Comparison of ENCODE assay signal across 10 mouse cellular contexts in genomic region chr5:131573296-131574177, GRCm38 (mm10).
A peak's percentile ranks its signal among the peaks of the same experiment; 100 is the strongest.
DNase-seq lines count a peak whose midpoint lies in the region; ATAC-seq lines count a peak whose summit lies in the region.
"Had no signal": no experiment of that assay in that cellular context is flagged by ENCODE, and none has a peak within 500 bp of the region (broad histone marks: within the 10 kb centered on the region; RNA-seq: fewer than 3 reads in every experiment).

No protein-coding gene starts in this region.

- 74% methylated on average over 18 of the region's 18 CpGs for WGBS in kidney, embryonic 14.5 days
- WGBS in forebrain, embryonic 13.5 days: 64% methylated on average over 18 of the region's 18 CpGs
- WGBS in intestine, embryonic 15.5 days: 71% methylated on average over 18 of the region's 18 CpGs
- 74% methylated on average over 18 of the region's 18 CpGs for WGBS in neural tube, embryonic 15.5 days

- no peaks in the 10 kb centered on the region for H3K27me3 ChIP-seq in kidney, embryonic 14.5 days (ENCODE audit: control insufficient read depth, insufficient read depth, low read length)
- no peaks in the 10 kb centered on the region for H3K27me3 ChIP-seq in forebrain, embryonic 13.5 days
- H3K27me3 ChIP-seq in intestine, embryonic 15.5 days (replicated peaks): no peaks in the 10 kb centered on the region
- peaks cover 8% of the 10 kb centered on the region; the same call in 1 of the 2 replicates for H3K27me3 ChIP-seq in neural tube, embryonic 15.5 days (replicated peaks)
- H3K27me3 ChIP-seq: embryonic facial prominence, embryonic 12.5 days had no signal

- H3K4me1 ChIP-seq in kidney, embryonic 14.5 days (ENCODE audit: control insufficient read depth, insufficient read depth, low read length): no peaks in the 10 kb centered on the region
- H3K4me1 ChIP-seq in forebrain, embryonic 13.5 days: peaks cover 35% of the 10 kb centered on the region
- H3K4me1 ChIP-seq in intestine, embryonic 15.5 days (replicated peaks): peaks cover 5% of the 10 kb centered on the region; the same call in 1 of the 2 replicates
- H3K4me1 ChIP-seq in neural tube, embryonic 15.5 days: peaks cover 44% of the 10 kb centered on the region

- no peak overlapping the region for H3K27ac ChIP-seq in kidney, embryonic 14.5 days (ENCODE audit: low read depth, low read length)
- peak overlapping the region; percentile 60 for H3K27ac ChIP-seq in forebrain, embryonic 13.5 days
- H3K27ac ChIP-seq in intestine, embryonic 15.5 days: no peak overlapping the region
- H3K27ac ChIP-seq in neural tube, embryonic 15.5 days (replicated peaks): no peak overlapping the region
- H3K27ac ChIP-seq: embryonic facial prominence, embryonic 12.5 days had no signal

- H3K9me3 ChIP-seq in kidney, embryonic 14.5 days (ENCODE audit: control insufficient read depth, low read length): no peaks in the 10 kb centered on the region
- H3K9me3 ChIP-seq in forebrain, embryonic 13.5 days (replicated peaks): no peaks in the 10 kb centered on the region
- H3K9me3 ChIP-seq in intestine, embryonic 15.5 days: no peaks in the 10 kb centered on the region
- no peaks in the 10 kb centered on the region for H3K9me3 ChIP-seq in neural tube, embryonic 15.5 days (replicated peaks)
- H3K9me3 ChIP-seq: embryonic facial prominence, embryonic 12.5 days had no signal

- no peak overlapping the region for H3K4me3 ChIP-seq in kidney, embryonic 14.5 days (ENCODE audit: low read length)
- H3K4me3 ChIP-seq in forebrain, embryonic 13.5 days: no peak overlapping the region
- no peak overlapping the region for H3K4me3 ChIP-seq in intestine, embryonic 15.5 days (replicated peaks)
- no peak overlapping the region for H3K4me3 ChIP-seq in neural tube, embryonic 15.5 days (replicated peaks)
- H3K4me3 ChIP-seq: embryonic facial prominence, embryonic 12.5 days had no signal

- ATAC-seq in kidney, embryonic 14.5 days (ENCODE audit: low FRiP score, low TSS enrichment): peak; percentile 50; the same call in 1 of the 2 replicates
- peak; percentile 43; the same call in 1 of the 2 replicates for ATAC-seq in forebrain, embryonic 13.5 days
- ATAC-seq in intestine, embryonic 15.5 days: peak; percentile 91
- 0 out of 2 replicates have a peak, but pooled peaks have one; percentile 41 for ATAC-seq in neural tube, embryonic 15.5 days (ENCODE audit: low FRiP score)

- H3K4me2 ChIP-seq in kidney, embryonic 14.5 days (replicated peaks; ENCODE audit: low read depth, low read length): no peak overlapping the region
- H3K4me2 ChIP-seq in forebrain, embryonic 13.5 days: no peak overlapping the region
- no peak overlapping the region for H3K4me2 ChIP-seq in intestine, embryonic 15.5 days (replicated peaks)
- H3K4me2 ChIP-seq in neural tube, embryonic 15.5 days: no peak overlapping the region
- H3K4me2 ChIP-seq: embryonic facial prominence, embryonic 12.5 days had no signal

- DNase-seq in kidney, postnatal 4 days: no peak
- no peak for DNase-seq in embryo, embryonic 10 days (ENCODE audit: low spot score)
- no peak for DNase-seq in kidney, adult 18-20 months
- DNase-seq in kidney, adult 8-10 months: no peak
- DNase-seq: adrenal gland, postnatal 36 days had no signal

- H3K36me3 ChIP-seq in kidney, embryonic 14.5 days (ENCODE audit: control insufficient read depth, insufficient read depth, low read length): no peaks in the 10 kb centered on the region
- H3K36me3 ChIP-seq in forebrain, embryonic 13.5 days (ENCODE audit: poor library complexity, severe bottlenecking): peaks cover 4% of the 10 kb centered on the region; the same call in 1 of the 2 replicates
- H3K36me3 ChIP-seq in intestine, embryonic 15.5 days: no peaks in the 10 kb centered on the region
- H3K36me3 ChIP-seq in neural tube, embryonic 15.5 days: no peaks in the 10 kb centered on the region
- H3K36me3 ChIP-seq: embryonic facial prominence, embryonic 12.5 days had no signal

- no peak overlapping the region for H3K9ac ChIP-seq in kidney, embryonic 14.5 days (ENCODE audit: low read depth, low read length)
- no peak overlapping the region for H3K9ac ChIP-seq in forebrain, embryonic 13.5 days
- no peak overlapping the region for H3K9ac ChIP-seq in intestine, embryonic 15.5 days
- H3K9ac ChIP-seq in neural tube, embryonic 15.5 days (replicated peaks): no peak overlapping the region
- H3K9ac ChIP-seq: embryonic facial prominence, embryonic 12.5 days had no signal

Comparison
In these comparisons a context has a peak if more than half of its experiments do, and no peak if none do; other contexts are left out.
1. ATAC-seq: peak in every context shown above with its lines; median percentile 91 in intestine, embryonic 15.5 days; 50 in kidney, embryonic 14.5 days; 43 in forebrain, embryonic 13.5 days; 41 in neural tube, embryonic 15.5 days.